Mouse (Mus musculus) spleen, postnatal 36 days (tissue): Measurements from ENCODE around the gene Acss1.

Experiments used
- DNase-seq, 2 experiments: peaks; one replicate each; pipeline ENCODE4 v3.0.0; 2022; ENCODE audit warnings: low spot score in 2 of 2, mixed read lengths in 1 of 2

Gene Acss1

DNA sequence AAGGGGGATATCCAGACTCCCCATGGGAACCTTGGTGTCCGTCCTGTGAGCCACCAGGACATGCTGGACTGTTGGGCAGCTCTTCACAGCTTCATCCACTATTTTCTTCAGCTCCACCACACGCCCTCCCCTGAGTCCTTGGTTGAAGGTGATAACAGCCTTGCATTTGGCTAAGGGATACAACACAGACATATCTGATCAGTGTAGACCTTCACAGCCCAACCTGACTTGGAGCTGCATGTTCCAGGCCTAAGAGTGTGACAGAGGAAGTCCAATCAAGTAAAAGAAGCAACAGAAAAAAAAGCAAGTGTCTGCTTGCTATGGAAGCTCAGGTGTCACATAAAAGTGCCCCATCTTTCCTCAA is 29.9 kb downstream of the Acss1 start:
- DNase-seq: no peak

GRCm38 (mm10) chr2:150637702-150638369 is 30.5 kb downstream of the Acss1 start:
- no peak for DNase-seq

GRCm38 (mm10) chr2:150635877-150636446 is 32.3 kb downstream of the Acss1 start:
- DNase-seq: no peak

DNA sequence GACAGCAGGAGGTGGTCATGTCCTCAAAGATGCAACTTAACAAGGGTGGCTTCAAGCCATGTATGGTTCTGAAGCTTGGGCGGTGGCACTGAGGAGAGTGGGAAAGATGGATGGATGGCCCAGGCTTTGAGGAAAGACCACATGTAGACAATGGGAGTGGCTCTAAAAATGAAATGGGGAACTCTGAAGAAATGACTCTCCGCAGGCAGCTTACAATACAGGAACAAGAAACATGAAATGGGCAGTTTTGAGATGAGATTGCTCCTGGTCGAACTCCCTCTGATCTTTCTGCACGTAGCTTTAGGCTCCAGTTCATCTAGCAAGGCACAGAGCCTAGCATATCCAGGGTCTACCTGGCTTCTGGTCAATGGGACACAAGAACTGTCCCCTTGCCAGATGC is 39.0 kb downstream of the Acss1 start:
- DNase-seq: no peak

DNA sequence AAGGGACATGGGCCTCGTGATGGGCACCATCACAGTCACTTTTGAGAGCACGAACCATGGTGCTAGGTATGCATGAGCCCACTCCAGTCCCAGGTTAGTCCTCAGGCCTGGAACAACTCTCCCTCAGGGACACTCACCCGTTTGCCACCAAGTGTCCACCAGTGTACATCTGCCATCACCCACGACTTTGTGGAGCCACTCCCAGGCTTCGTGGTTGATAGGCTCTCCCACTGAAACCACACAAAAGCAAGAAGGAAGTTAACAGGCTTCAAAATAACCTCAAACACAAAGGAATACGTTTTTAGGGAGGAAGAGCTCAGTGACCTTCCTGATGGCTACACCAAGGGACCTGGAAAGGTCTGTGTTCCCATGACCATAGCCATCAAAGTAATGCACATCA is 41.2 kb downstream of the Acss1 start:
- no peak for DNase-seq

- DNase-seq: no peak
Measured at GRCm38 (mm10) chr2:150624926-150625325, 43.4 kb downstream of the Acss1 start.

GRCm38 (mm10) chr2:150623957-150624356 is 44.3 kb downstream of the Acss1 start:
- no peak for DNase-seq

GRCm38 (mm10) chr2:150621698-150622097 is 46.6 kb downstream of the Acss1 start:
- DNase-seq: no peak

DNA sequence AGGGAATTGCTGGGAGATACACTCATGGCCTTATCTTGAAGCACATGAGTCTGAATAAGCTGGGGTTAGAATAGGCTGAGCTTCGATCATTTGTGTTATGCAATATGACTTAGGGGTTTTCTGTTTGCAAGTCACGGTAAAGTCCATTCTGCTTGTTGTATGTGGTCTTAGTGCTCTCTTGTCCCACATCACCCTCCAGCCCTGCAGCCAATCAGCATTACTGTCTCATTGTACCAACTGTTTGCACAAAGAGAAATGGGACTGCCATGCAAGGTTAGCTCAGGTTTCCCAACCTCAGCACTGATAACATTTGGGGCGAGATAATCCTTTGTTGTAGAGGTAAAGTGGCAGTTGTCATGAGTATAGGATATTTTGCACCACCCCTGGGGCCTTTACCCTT is 58.2 kb downstream of the Acss1 start:
- no peak for DNase-seq

- DNase-seq: peak; percentile 42 to 64
Measured at GRCm38 (mm10) chr2:150608872-150609560, 59.3 kb downstream of the Acss1 start.

GRCm38 (mm10) chr2:150608087-150608799 is 60.1 kb downstream of the Acss1 start, which contains the start of gene Apmap:
TSS of gene Apmap (minus strand) at chr2:150608567.
- DNase-seq: peak; percentile 95 to 96

DNA sequence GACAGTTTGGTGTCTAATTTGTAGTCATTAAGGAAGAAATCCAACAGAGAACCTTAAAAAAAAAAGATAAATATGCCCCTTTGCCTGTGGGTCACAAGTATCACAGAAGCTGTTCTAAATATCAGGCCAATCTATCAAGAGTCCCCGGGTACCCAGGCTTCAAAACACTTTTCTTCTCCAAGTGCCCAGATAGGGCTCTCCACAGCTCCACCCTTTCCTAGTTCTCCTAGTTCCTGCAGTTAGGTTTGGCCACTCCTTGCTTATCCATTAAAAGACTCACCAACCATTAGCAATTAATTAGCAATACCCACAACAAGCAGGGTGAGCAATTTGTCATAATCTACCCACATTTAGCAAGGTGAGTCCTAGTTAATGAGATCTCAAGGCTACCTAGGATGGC is 61.2 kb downstream of the Acss1 start:
- DNase-seq: no peak

DNA sequence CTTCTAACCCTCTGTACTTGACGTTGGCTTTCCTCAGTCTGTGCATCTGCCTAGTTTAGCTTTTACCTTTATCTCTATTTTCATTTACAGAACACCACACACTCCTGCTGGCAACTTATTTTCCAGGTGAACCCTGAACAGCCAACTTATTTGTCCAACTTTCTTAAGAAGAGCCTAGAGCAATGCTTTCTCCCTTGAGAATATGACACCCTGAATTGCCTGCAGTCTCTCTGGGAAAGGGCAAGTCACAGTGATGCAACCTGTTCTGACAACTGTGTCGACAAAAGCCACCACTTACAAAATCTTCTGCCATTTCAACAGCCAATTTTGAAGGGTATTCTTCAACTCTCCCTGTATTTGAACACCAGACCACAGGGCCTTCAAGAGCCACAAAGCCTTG is 63.5 kb downstream of the Acss1 start:
- no peak for DNase-seq

- DNase-seq: no peak
Measured at GRCm38 (mm10) chr2:150602166-150602565, 66.1 kb downstream of the Acss1 start.

GRCm38 (mm10) chr2:150600263-150600662 is 68.0 kb downstream of the Acss1 start:
- no peak for DNase-seq

DNA sequence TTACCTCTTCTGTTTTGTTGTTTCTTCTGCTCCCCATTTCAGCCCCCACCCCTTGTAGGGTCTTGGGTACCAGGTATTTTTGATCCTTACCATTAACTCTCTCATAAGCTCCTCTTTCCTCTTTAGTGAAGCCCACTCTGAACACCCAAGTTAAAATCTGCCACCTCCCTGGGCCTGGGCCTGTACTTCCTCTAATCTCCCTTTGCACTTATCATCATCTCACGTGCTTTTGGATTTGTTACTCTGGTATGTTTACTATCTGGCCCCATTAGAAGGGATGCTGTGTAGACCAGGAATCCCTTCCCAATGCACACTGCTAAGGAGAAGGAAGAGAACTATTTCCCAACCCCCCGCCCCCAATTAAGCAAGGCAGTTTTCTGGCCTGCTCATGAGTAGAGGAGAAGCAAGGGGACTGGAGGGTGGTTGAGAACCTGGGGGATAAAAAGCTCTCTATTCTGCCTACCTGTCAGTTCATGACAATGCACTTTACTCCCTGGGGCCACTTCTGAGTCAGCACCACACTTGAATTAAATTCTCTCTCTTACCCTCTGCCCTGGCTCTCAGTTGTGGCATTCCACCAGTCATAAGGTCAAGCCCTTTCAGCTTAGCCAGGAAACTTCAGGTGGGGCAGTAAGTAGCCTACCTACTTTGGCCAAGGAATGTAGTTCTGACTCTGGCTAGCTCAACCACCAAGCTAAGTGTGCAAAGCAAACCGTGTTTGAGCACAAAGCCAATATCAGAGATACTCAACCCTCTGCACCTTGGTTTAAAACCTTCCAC is 72.7 kb downstream of the Acss1 start:
- no peak for DNase-seq

DNA sequence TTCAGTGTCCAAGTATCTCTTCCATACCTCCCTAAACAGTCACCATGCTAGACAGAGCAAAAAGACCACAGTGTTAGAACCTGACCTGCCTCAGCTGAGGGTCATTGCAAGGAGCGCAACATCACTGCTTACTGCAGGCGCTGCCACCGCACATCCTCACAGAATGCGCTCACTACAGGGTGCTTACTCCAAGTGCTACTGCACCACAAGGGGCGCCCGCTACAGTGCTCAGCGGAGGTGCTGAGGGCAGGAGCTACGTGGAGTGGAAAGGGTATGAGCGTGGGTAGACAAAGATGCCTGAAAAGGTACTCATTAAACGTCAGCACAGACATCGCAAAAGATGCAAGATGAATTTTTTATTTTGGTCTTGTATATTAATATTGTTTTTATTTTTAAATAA is 79.2 kb downstream of the Acss1 start:
- DNase-seq: no peak

DNA sequence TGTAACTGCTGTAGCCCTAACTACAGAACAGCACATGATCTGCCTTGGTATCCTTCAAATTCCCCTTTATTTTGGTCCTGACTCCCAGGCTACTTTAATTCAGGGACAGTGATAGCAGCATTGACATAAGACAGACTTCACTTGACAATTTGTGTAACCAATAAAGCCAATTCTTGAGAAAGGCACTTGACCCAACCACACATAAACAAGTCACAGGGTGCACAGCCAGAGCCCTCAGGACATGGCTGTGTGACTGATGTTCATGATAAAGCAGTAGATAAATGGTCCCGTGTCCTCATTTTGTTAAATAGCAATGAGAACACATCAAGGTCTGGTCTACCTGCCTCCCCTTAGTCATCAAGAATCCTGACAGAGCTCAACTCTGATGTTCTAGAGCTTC is 88.7 kb downstream of the Acss1 start:
- DNase-seq: no peak

DNA sequence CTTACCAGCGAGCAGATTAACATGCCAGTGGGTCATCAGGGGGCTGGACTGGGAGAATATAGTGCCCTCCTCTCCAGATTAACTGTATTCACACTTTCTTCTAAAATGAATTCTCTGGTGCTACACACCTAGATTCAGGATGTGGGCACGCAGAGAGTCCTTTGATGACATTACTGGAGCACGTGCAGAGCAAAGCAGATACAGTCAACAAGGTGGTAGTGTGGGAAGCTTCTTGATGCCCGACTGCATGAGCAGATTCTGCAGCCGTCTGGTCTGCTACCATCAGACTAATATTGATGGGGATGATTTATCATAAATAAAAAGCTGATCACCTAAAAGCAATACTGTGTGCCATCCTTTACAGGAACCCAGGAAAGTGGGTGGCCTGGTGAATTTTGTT is 89.7 kb downstream of the Acss1 start:
- peak; percentile 17 to 29 for DNase-seq

DNA sequence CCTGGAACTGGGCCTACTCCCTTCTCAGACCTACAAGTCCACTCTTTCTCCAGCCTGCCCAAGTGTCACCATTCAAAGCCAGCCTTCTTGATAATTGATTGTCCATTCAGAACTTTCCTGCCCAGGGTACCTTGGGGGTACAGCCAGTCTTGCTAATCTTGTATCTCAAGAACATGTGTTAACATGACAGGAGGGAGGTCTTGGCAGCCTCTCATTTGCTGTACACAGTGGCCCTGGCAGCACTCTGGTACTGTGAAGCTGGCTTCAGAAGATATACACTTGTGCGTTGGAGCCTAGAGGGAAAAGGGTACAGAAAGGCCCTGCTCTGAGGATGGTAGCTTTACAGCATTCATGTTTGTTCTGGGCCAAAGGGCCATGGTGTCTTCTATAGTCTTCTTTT is 92.0 kb downstream of the Acss1 start:
- no peak for DNase-seq

- no peak for DNase-seq
Measured at GRCm38 (mm10) chr2:150572463-150572862, 95.8 kb downstream of the Acss1 start.

GRCm38 (mm10) chr2:150570761-150571160 is 97.5 kb downstream of the Acss1 start:
- no peak for DNase-seq
